Mouse (Mus musculus): Measurements from ENCODE around the gene Sptan1. TPM values are rescaled to one million over a fixed set of nuclear protein-coding genes. Genes with fewer than 3 reads are reported as not detected.
A peak's percentile ranks its signal among the peaks of the same experiment; 100 is the strongest.

Gene Sptan1
- polyA plus RNA-seq, 1 experiment = 167 TPM

DNA sequence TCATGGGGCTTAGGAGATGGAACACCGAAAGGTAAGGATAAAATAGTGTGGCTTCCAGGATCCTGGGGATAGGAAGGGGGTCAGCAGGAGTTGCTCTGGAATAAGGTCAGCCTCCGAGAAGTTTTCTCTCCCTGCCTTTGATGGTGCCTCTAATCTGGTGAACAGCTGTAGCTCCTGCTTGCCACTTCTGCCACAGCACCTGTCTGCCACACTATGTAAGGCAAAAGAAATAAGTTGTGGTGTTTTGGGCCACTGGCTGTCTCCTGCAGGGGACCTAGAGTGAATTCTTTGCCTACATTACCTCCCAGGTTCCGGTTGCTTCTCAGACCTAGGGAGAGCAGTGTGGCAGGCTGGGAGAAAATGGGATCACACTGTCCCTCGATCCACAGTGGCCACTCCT lies 113.4 kb downstream of the Sptan1 start:
- Histone ChIP-seq H3K27me3 (ENCODE audit: control insufficient read depth, insufficient read depth, insufficient read length) (no peaks in the 10 kb centered on the region), H3K4me3 (peak overlapping the region; percentile 25), H3K79me2 (ENCODE audit: control insufficient read depth, insufficient read depth) (no peaks in the 10 kb centered on the region), H3K4me2 (ENCODE audit: low read depth) (peak overlapping the region; percentile 84), H3K36me3 (ENCODE audit: control insufficient read depth, insufficient read depth) (no peaks in the 10 kb centered on the region), H3ac (ENCODE audit: control insufficient read depth, insufficient read length) (no peak overlapping the region)
- TF ChIP-seq MYOG (IDR thresholded peaks at IDR 0.05; ENCODE audit: control insufficient read depth in 1 of 3, insufficient read depth in 1 of 3, insufficient read length in 2 of 3, low read depth in 2 of 3) (peak in 2 of 3 experiments; percentile 28 to 51), SRF (IDR thresholded peaks at IDR 0.05; ENCODE audit: control insufficient read depth, insufficient read length, low read depth) (no peak), MAX (IDR thresholded peaks at IDR 0.05; ENCODE audit: low read depth) (no peak), MYOD1 (IDR thresholded peaks at IDR 0.05; ENCODE audit: control insufficient read depth in 1 of 3, insufficient read length in 2 of 3, low read depth in 2 of 3) (peak in 1 of 3 experiments; percentile 42), REST (IDR thresholded peaks at IDR 0.05; ENCODE audit: insufficient read depth, insufficient read length) (no peak), TCF3 (IDR thresholded peaks at IDR 0.05; ENCODE audit: insufficient read length, low read depth) (no peak), E2F4 (IDR thresholded peaks at IDR 0.05; ENCODE audit: insufficient read depth) (no peak), USF1 (IDR thresholded peaks at IDR 0.05; ENCODE audit: low read depth) (no peak), CEBPB (IDR thresholded peaks at IDR 0.05; ENCODE audit: insufficient read depth, poor library complexity, severe bottlenecking) (no peak), POLR2A (IDR thresholded peaks at IDR 0.05; ENCODE audit: insufficient read length, low read depth) (no peak), TCF12 (IDR thresholded peaks at IDR 0.05; ENCODE audit: insufficient read depth, poor library complexity, severe bottlenecking) (no peak)

DNA sequence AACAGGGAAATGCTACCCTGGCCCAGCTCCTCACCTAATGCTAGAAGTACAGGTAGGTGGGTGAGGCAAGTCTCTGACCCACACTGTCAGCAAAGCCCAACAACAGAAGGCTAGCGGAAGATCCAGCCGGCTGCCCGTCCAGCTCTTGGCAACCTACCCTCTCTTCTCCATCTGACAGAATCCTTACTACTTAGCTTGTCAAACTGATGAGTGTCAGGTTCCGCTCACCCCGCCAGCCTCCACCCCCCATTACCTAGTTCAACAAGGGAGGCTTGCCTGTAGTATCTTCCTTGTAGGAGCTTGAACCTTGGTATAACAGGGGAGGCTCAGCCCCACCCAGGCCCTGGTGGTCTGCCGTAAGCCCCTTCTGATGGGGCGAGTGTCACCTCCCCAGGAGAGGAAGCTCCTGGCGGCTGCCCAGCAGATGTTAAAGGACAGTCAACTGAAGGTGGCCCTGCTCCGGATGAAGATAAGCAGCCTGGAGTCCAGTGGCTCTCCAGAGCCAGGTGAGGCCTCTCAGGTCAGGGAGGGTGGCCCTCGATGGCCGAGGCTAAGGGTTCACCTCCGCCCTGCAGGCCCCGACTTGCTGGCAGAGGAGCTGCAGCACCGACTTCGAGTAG lies 114.9 kb downstream of the Sptan1 start:
- no peaks in the 10 kb centered on the region for H3K27me3 ChIP-seq (ENCODE audit: control insufficient read depth, insufficient read depth, insufficient read length)
- H3ac ChIP-seq (ENCODE audit: control insufficient read depth, insufficient read length) = no peak overlapping the region
- TF ChIP-seq E2F4 (IDR thresholded peaks at IDR 0.05; ENCODE audit: insufficient read depth) (no peak), MYOG (IDR thresholded peaks at IDR 0.05; ENCODE audit: control insufficient read depth in 1 of 3, insufficient read depth in 1 of 3, insufficient read length in 2 of 3, low read depth in 2 of 3) (no peak)
- no peak overlapping the region for H3K4me2 ChIP-seq (ENCODE audit: low read depth)
- H3K79me2 ChIP-seq (ENCODE audit: control insufficient read depth, insufficient read depth) = no peaks in the 10 kb centered on the region
- H3K36me3 ChIP-seq (ENCODE audit: control insufficient read depth, insufficient read depth) = no peaks in the 10 kb centered on the region
- no peak overlapping the region for H3K4me3 ChIP-seq

Other genes with a start within 250 kb of the Sptan1 start
- not detected for gene Gm13420, start 213.9 kb upstream of the Sptan1 start, polyA plus RNA-seq (2012; fragmentation: generic; extraction: Trizol)
- not detected for gene Gm13547, start 206.2 kb upstream of the Sptan1 start, polyA plus RNA-seq (2012; fragmentation: generic; extraction: Trizol)
- gene Coq4, start 178.1 kb upstream of the Sptan1 start, polyA plus RNA-seq (2012; fragmentation: generic; extraction: Trizol) = 24.4 TPM
- gene Trub2, start 177.1 kb upstream of the Sptan1 start, polyA plus RNA-seq (2012; fragmentation: generic; extraction: Trizol) = 46.6 TPM
- 26.8 TPM for gene Slc27a4, start 162.9 kb upstream of the Sptan1 start, polyA plus RNA-seq (2012; fragmentation: generic; extraction: Trizol)
- gene Urm1, start 145.5 kb upstream of the Sptan1 start, polyA plus RNA-seq (2012; fragmentation: generic; extraction: Trizol) = 43.8 TPM
- gene Cercam, start 96.4 kb upstream of the Sptan1 start, polyA plus RNA-seq (2012; fragmentation: generic; extraction: Trizol) = 10.8 TPM
- 37.8 TPM for gene Odf2, start 76.3 kb upstream of the Sptan1 start, polyA plus RNA-seq (2012; fragmentation: generic; extraction: Trizol)
- gene Gle1, start 30.1 kb upstream of the Sptan1 start, polyA plus RNA-seq (2012; fragmentation: generic; extraction: Trizol) = 25.1 TPM
- 21.6 TPM for gene Wdr34, start 83.3 kb downstream of the Sptan1 start, polyA plus RNA-seq (2012; fragmentation: generic; extraction: Trizol)
- gene Set, start 91.8 kb downstream of the Sptan1 start, polyA plus RNA-seq (2012; fragmentation: generic; extraction: Trizol) = 118 TPM
- 4.3 TPM for gene Pkn3, start 112.1 kb downstream of the Sptan1 start, polyA plus RNA-seq (2012; fragmentation: generic; extraction: Trizol)
- 20.8 TPM for gene Zdhhc12, start 128.1 kb downstream of the Sptan1 start, polyA plus RNA-seq (2012; fragmentation: generic; extraction: Trizol)
- gene Zer1, start 159.0 kb downstream of the Sptan1 start, polyA plus RNA-seq (2012; fragmentation: generic; extraction: Trizol) = 13.1 TPM
- 25.8 TPM for gene Tbc1d13, start 168.2 kb downstream of the Sptan1 start, polyA plus RNA-seq (2012; fragmentation: generic; extraction: Trizol)
- gene Endog, start 205.9 kb downstream of the Sptan1 start, polyA plus RNA-seq (2012; fragmentation: generic; extraction: Trizol) = 17.6 TPM
- 28.7 TPM for gene Spout1, start 212.9 kb downstream of the Sptan1 start, polyA plus RNA-seq (2012; fragmentation: generic; extraction: Trizol)
- 11.3 TPM for gene Kyat1, start 240.3 kb downstream of the Sptan1 start, polyA plus RNA-seq (2012; fragmentation: generic; extraction: Trizol)